Mouse (Mus musculus): Measurements from ENCODE around the gene Dis3l2.
A peak's percentile ranks its signal among the peaks of the same experiment; 100 is the strongest.

The Dis3l2 gene

DNA sequence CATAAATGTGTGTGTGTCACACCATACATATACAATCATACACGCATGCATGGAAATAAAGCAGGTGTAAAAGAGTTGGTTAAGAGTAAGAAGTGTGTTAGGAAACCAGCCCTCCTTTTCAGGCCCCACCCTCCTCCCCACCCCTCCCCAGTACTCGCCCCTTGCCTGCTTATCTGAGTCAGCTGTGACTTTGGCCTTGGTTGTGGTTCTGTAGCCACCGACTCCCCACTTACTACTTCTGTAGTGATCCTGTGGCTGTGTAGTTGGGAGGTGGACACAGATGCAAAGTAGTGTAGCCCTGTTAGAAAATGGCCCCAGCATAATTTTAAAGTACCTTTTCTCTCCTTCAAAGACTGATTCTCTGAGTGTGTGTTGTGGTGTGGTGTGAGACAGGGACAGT is 318.0 kb downstream of the Dis3l2 start:
- no peak for DNase-seq

DNA sequence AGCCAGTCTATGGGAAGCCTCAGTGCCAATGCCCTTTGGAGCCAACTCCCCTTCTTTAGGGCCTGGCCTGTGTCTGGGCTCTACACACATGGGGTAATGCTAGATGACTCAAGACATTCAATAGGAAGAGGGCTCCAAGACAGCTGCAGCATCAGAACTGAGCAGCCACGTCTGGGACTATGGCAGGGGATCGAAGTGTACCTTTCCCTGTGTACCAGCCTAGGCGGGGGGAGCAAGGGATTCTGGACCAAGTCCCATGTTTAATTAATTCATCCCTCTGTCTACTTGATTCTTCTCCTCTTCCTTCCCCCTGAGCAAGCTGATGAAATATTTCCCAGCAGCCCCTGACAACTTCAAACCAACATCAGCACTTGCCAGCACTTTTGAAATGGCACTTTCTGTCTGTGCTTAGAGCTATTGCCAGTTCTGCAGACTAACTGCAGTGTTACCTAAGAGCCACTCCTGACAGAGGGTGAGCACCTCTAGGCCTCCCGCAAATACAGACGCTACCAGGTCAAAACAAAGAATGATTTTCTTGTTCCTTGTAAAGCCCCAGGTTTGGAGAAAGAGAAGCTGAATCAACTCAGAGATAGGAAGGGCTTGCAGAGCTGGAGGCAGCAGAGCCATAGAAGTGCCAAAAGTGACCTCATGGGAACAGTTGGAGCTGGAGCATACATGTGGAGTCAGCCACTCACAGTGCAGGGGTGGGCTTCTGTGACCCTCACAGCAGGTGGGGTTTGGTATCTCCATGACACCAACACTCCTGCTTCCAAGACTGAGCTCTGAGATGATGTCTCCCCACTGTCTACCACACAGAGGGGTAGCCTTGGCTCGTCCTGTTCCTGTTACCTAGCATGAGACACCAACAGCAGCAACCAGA is 319.9 kb downstream of the Dis3l2 start:
- DNase-seq = no peak

DNA sequence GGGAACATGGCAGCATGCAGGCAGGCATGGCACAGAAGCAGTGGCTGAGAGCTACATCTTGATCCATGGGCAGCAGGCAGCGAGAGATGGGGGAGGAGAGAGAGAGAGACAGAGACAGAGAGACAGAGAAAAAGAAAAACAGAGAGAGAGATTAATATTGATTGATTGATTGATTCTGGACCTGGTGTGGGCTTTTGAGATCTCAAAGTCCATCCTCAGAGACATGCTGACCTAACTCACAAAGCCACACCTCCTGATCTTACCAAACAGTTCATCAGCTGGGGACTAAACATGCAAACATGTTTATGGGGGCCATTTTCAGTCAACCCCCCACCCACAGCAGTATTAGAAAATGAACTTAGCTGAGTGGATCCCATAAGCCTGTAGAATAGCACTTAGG is 321.4 kb downstream of the Dis3l2 start:
- no peak for DNase-seq

- peak; percentile 35 for DNase-seq
Observed at GRCm38 (mm10) chr1:87028786-87029185, 325.2 kb downstream of the Dis3l2 start.

GRCm38 (mm10) chr1:87030652-87031051 is 327.0 kb downstream of the Dis3l2 start:
- no peak for DNase-seq

DNA sequence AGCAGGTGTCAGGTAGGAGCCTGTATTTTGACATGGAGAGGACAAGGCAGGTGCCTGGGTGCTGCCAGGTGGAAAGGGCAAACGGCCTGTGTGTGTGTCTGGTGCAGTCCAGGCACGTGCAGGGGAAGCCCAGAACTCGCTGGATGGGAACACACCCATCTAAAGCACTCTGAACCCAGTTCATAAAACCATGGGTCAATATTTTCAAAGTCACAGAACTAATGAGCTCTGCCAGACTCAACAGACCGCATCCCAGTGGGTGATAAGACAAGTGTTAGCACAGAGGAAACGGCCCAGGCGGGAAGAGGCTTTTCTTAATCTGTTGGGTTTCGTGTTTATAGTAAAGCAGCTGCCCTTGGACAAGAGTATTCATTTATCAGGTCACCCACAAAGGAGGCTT is 328.9 kb downstream of the Dis3l2 start:
- peak; percentile 14 for DNase-seq

- peak; percentile 55 for DNase-seq
Observed at GRCm38 (mm10) chr1:87035532-87036161, 332.0 kb downstream of the Dis3l2 start.

DNA sequence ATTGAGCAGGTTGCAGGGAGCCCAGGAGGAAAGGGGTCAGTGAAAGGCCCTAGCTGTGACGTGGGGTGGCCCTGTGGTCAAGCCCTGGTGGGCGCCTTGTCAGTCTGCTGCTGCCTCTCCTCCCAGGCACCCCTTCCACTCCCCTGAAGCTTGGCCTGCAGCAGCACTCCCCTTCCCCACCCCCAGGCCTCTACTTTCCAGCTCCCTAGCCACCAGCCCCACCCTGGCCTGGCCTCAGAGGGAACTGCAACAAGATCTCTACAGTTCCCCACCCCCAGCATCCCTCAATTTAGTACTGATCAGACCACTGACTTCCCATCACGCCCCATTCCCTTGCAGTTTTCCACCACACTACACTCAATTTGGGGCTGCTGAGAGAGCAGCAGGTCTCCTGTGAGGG is 332.7 kb downstream of the Dis3l2 start:
- peak; percentile 34 for DNase-seq

GRCm38 (mm10) chr1:87038477-87039070 is 335.0 kb downstream of the Dis3l2 start:
- no peak for DNase-seq

DNA sequence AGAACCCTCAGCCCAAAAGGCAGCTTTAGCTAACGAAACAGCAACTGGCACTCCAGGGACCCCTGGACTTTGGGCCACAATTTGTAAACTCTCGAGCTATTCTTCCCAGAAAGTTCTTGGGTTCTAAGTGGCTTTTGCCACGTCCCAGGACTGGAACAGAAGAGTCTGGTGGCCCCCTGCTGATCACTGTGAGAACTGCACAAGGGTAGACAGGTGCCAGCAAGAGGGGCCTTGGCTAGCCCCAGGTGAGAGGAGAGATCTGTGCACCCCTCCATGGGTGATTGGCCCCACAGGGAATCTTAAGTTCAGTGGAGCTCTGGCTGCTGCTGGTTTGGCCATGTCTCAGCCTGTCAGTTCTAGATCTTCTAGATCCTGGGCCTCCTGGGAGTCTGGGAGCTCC is 337.5 kb downstream of the Dis3l2 start:
- DNase-seq = peak; percentile 89

DNA sequence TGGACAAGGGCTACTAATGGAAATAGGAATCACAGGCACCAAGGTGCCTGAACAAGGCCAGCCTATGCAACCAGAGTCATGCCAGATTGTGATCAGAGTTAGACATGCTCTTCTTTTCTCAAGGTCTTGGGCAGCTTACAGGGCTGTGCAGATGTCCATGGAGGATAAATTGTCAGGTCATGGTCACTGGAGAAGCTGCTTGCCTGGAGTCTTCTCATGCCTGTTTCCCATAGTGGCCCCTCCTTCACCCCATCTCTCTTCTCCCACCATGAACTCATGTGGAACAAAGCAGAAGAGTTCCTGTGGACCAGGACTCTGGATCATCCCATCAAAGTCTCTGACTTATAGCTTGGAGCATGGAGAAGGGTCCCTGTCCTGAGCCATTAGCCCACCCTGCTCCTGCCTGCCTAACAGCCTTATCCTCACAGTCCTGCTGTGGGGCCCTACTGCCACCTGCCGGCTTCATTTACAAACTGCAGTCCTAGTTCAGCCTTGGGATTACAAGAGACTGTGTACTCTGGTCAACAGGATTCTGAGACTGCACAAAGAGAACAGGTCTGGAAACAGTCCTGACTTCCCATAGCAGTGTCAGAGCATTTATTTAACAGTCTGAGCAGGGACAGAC is 338.3 kb downstream of the Dis3l2 start:
- DNase-seq = peak; percentile 83

DNA sequence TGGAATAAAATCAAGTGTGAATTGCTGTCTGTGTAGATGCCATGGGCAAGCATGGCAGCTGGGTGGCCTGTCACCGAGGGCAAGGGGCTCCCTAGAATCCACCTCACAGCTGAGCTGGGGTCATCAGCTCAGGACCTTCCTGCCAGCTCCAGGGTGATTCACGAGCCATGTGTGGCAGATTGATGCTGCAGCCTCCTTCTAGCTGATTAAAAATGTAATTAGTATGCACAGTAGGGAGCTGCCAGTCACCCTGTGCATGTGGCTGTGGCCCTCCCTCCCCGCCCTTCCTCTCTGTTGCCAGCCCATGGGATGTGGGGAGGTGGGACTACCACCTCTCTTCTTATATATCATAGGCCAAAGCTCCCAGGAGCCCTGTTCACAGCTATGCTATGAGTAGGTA is 346.5 kb downstream of the Dis3l2 start:
- DNase-seq = no peak

DNA sequence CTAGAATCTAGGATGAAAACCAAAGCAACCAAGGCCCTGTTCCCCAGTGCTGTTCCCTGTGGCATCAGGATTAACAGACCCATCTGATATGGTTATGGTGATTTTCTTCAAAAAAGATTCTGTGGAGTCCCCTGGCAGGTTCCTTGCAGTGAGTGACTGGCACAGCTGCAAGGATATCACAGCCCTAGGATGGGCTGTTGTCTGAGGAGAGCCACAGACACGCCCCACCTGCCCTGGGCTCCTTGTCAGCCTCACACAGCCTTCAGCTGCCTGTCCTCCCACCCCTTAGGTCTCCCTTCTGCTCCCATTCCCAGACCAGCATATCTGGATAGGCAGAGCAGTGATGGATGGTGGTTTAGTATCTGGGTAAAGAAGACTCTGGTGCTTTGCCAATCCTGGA is 347.1 kb downstream of the Dis3l2 start:
- no peak for DNase-seq

DNA sequence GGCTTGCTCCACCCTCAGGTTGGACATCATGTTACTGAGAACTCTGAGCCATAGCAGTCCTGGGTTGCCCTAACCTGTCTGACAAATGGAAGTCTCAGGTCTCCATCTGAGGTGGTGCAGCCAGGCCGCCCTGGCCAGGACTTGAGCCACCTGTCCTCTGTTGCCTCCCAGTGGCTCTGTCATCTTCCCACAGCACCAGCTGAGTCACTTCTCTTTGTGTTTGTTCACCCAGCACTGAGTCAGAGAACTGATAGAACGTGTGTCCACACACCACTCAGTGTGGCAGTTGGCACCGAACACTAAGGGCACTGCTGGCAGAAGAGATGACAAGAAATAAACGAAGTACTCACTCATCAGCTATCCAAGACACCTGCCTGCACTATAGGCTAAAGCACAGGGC is 347.8 kb downstream of the Dis3l2 start:
- DNase-seq = no peak

- DNase-seq = no peak
Observed at GRCm38 (mm10) chr1:87057075-87057474, 353.5 kb downstream of the Dis3l2 start.

- DNase-seq = no peak
Observed at GRCm38 (mm10) chr1:87059042-87059665, 355.5 kb downstream of the Dis3l2 start.

DNA sequence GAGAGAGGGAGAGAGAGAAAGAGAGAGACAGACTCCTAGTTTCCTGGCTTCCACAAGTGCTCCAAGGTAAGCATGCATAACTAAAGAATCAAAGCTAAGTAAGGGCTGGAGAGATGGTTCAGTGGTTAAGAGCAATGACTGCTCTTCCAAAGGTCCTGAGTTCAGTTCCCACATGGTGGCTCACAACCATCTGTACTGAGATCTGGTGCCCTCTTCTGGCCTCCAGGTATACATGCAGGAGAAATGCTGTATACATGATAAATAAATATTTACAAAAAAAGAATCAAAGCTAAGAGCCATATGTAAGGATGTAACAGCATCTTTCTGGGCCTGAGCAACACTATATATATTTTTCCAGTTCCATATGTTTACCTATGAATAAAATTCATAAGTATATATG is 357.3 kb downstream of the Dis3l2 start:
- no peak for DNase-seq

GRCm38 (mm10) chr1:87070720-87071119 is 367.1 kb downstream of the Dis3l2 start:
- DNase-seq = peak; percentile 48

GRCm38 (mm10) chr1:87073776-87074175 is 370.2 kb downstream of the Dis3l2 start:
- DNase-seq = no peak

GRCm38 (mm10) chr1:87086196-87086595 is 382.6 kb downstream of the Dis3l2 start:
- no peak for DNase-seq

GRCm38 (mm10) chr1:87086964-87087363 is 383.4 kb downstream of the Dis3l2 start:
- no peak for DNase-seq

DNA sequence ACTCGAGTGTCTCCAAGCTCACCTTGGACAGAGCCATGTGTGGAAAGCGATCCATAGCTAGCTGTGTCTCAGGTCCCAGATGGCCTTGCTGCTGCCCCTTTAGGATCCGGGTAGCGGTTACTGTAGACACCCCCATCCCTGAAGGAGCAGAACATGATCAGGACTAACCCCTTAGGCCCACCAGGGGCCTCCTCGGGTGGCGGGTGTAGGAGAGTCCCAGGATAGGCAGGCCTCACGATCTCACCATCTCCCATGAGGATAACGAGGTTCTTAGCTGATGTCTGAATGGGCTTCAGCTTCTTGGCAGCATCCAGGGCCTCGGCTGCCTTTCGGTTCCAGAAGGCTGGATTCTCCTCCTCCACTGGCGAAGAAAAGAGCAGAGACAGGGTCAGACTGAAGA is 385.6 kb downstream of the Dis3l2 start:
- DNase-seq = no peak

DNA sequence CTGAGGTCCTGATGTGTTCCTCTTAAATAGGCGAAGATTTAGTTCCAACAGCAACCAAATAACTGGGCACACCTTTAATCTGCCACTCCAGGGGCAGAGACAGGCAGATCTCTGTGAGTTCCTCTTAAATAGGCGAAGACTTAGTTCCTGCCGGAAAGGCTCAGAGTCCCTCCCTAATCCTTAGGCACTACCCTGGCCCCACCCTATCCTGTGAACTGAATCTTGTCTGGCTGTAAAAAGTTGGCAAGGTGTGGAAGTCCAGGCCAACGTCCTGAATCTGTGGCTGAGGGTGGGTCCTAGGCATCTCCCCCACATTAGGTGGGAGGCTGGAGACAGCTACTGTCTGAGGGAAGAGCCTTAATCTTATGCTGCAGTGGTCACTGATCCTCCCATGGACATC is 386.2 kb downstream of the Dis3l2 start, which contains the start of gene Alppl2:
Alppl2 (minus strand) TSS at position 101 of the 400 bp plus-strand sequence.
- DNase-seq = no peak
